Mouse (Mus musculus) CH12.LX (cell line): ENCODE results near the gene Pigm. TPM values are rescaled to one million over a fixed set of nuclear protein-coding genes. Genes with fewer than 3 reads are reported as not detected.

Experiments used
- DNase-seq: peaks from one replicate; pipeline ENCODE4 v3.0.0-alpha.2; 2013; ENCODE audit errors: extremely low read depth
- H3K27ac ChIP-seq: 2 replicates; pipeline ENCODE4 v1.5.1; 2012; ENCODE audit warnings: low read depth, mild to moderate bottlenecking, control low read depth, moderate library complexity; ENCODE audit not compliant: insufficient read depth
- H3K27me3 ChIP-seq: replicated peaks from 2 replicates; pipeline ENCODE3; 2012; ENCODE audit warnings: inconsistent platforms
- H3K36me3 ChIP-seq, 2 experiments: replicated peaks in 1 of 2; 2 replicates each; pipeline versions ENCODE3 to v1.6.1; 2012; ENCODE audit warnings: inconsistent platforms in 1 of 2, low read length in 1 of 2, mild to moderate bottlenecking in 1 of 2, mixed read lengths in 1 of 2, moderate library complexity in 1 of 2; ENCODE audit not compliant: control insufficient read depth in 1 of 2, insufficient read depth in 1 of 2
- H3K4me1 ChIP-seq, 2 experiments: 2 replicates each; pipeline ENCODE4 v1.6.1; 2012; ENCODE audit warnings: inconsistent platforms in 1 of 2, moderate library complexity in 1 of 2; ENCODE audit not compliant: insufficient read depth in 2 of 2, control insufficient read depth in 1 of 2
- H3K4me2 ChIP-seq: 2 replicates; pipeline ENCODE4 v1.6.1; 2012; ENCODE audit warnings: low read depth, mild to moderate bottlenecking, control low read depth; ENCODE audit not compliant: poor library complexity, insufficient read depth, severe bottlenecking
- H3K4me3 ChIP-seq, 3 experiments: fragments of 150-350 bp in 1 of 3; sonication (generic) in 1 of 3; replicated peaks in 1 of 3; 2 replicates each; pipeline versions ENCODE3 to v1.5.1; 2011 to 2012; ENCODE audit warnings: low read depth in 2 of 3, low read length in 2 of 3, mild to moderate bottlenecking in 2 of 3, moderate library complexity in 2 of 3, control low read depth in 1 of 3, improper control_type of control experiment in 1 of 3, inconsistent platforms in 1 of 3, mixed read lengths in 1 of 3; ENCODE audit not compliant: poor library complexity in 1 of 3
- H3K79me2 ChIP-seq: replicated peaks from 2 replicates; pipeline ENCODE4 v1.6.1; 2012; ENCODE audit warnings: mild to moderate bottlenecking, moderate library complexity; ENCODE audit not compliant: control insufficient read depth, poor library complexity, insufficient read depth, severe bottlenecking; ENCODE audit errors: extremely low read depth
- H3K9ac ChIP-seq: 2 replicates; pipeline ENCODE4 v1.6.1; 2012; ENCODE audit warnings: low read depth, mild to moderate bottlenecking, control low read depth, moderate library complexity; ENCODE audit not compliant: insufficient read depth
- H3K9me3 ChIP-seq: replicated peaks from 2 replicates; pipeline ENCODE3; 2012; ENCODE audit warnings: low read length, inconsistent platforms, mixed read lengths
- BHLHE40 ChIP-seq: IDR thresholded peaks from 2 replicates; pipeline ENCODE4 v1.6.1; 2011; ENCODE audit warnings: mild to moderate bottlenecking, low read depth, low read length, improper control_type of control experiment
- CHD1 ChIP-seq: IDR thresholded peaks from 2 replicates; pipeline ENCODE4 v1.6.1; 2012; ENCODE audit warnings: low read depth, low read length, improper control_type of control experiment, inconsistent platforms
- E2F4 ChIP-seq: IDR thresholded peaks from 2 replicates; pipeline ENCODE4 v1.6.1; 2011; ENCODE audit warnings: low read depth, low read length, improper control_type of control experiment; ENCODE audit not compliant: insufficient replicate concordance
- ELF1 ChIP-seq: IDR thresholded peaks from 2 replicates; pipeline ENCODE4 v1.6.1; 2014; ENCODE audit warnings: low read depth, mild to moderate bottlenecking, inconsistent platforms, low read length, improper control_type of control experiment
- GABPA ChIP-seq: IDR thresholded peaks from 2 replicates; pipeline ENCODE4 v1.6.1; 2012; ENCODE audit warnings: low read depth, low read length, improper control_type of control experiment, inconsistent platforms; ENCODE audit not compliant: insufficient replicate concordance
- HCFC1 ChIP-seq: IDR thresholded peaks from 2 replicates; pipeline ENCODE4 v1.6.1; 2012; ENCODE audit warnings: low read depth, mild to moderate bottlenecking, inconsistent platforms, low read length, improper control_type of control experiment
- JUND ChIP-seq: conservative IDR thresholded peaks from 2 replicates; pipeline ENCODE4 v1.6.1; 2011; ENCODE audit warnings: low read depth, low read length, improper control_type of control experiment
- MAX ChIP-seq: IDR thresholded peaks from 2 replicates; pipeline ENCODE4 v1.6.1; 2011; ENCODE audit warnings: low read length, improper control_type of control experiment
- MAZ ChIP-seq: IDR thresholded peaks from 2 replicates; pipeline ENCODE4 v1.6.1; 2012; ENCODE audit warnings: low read depth, mild to moderate bottlenecking, inconsistent platforms, low read length, improper control_type of control experiment, moderate library complexity
- MXI1 ChIP-seq: IDR thresholded peaks from 2 replicates; pipeline ENCODE4 v1.6.1; 2011; ENCODE audit warnings: mild to moderate bottlenecking, low read depth, low read length, improper control_type of control experiment
- NELFE ChIP-seq: IDR thresholded peaks from 2 replicates; pipeline ENCODE4 v1.6.1; 2011; ENCODE audit warnings: low read depth, low read length, improper control_type of control experiment
- NRF1 ChIP-seq: IDR thresholded peaks from 2 replicates; pipeline ENCODE4 v1.6.1; 2014; ENCODE audit warnings: low read depth, mild to moderate bottlenecking, inconsistent platforms, low read length, improper control_type of control experiment, moderate library complexity
- PAX5 ChIP-seq: IDR thresholded peaks from 2 replicates; pipeline ENCODE4 v1.6.1; 2012; ENCODE audit warnings: low read length, inconsistent platforms, mixed read lengths
- POLR2AphosphoS2 ChIP-seq: IDR thresholded peaks from 2 replicates; pipeline ENCODE4 v1.6.1; 2011; ENCODE audit warnings: low read depth, low read length, improper control_type of control experiment
- RAD21 ChIP-seq: IDR thresholded peaks from 2 replicates; pipeline ENCODE4 v1.6.1; 2011; ENCODE audit warnings: low read depth, mild to moderate bottlenecking, low read length, improper control_type of control experiment, moderate library complexity
- SIN3A ChIP-seq: IDR thresholded peaks from 2 replicates; pipeline ENCODE4 v1.6.1; 2012; ENCODE audit warnings: low read length, improper control_type of control experiment, inconsistent platforms
- TBP ChIP-seq: conservative IDR thresholded peaks from 2 replicates; pipeline ENCODE4 v1.6.1; 2011; ENCODE audit warnings: low read depth, low read length, improper control_type of control experiment
- ZC3H11A ChIP-seq: IDR thresholded peaks from 2 replicates; pipeline ENCODE4 v1.6.1; 2012; ENCODE audit warnings: low read depth, mild to moderate bottlenecking, inconsistent platforms, low read length, improper control_type of control experiment
- ZKSCAN1 ChIP-seq: IDR thresholded peaks from 2 replicates; pipeline ENCODE4 v1.6.1; 2012; ENCODE audit warnings: low read depth, inconsistent platforms, low read length, improper control_type of control experiment, borderline replicate concordance
- dilution Hi-C: fragments of 300-500 bp; cut with MboI; formaldehyde crosslinking; loops from 2 replicates; pipeline ENCODE4 v1.14.3; 2020; ENCODE audit warnings: low sequenced_read_pairs; ENCODE audit not compliant: extremely low pct_unique_long_range_greater_than_20kb, extremely low pct_ligation_motif_present
- in situ Hi-C: fragments of 300-500 bp; cut with MboI; formaldehyde crosslinking; loops from 3 replicates; pipeline ENCODE4 v1.14.3; 2019; ENCODE audit warnings: low sequenced_read_pairs, low pct_ligation_motif_present, low pct_unique_long_range_greater_than_20kb, mixed read lengths
- polyA plus RNA-seq: library from polyadenylated mRNA; unstranded; fragments of >175 nt; gene quantifications from 2 replicates; pipeline ENCODE4 v1.2.1, GENCODE M21; 2012; ENCODE audit warnings: low read depth; ENCODE audit not compliant: insufficient read length
- total RNA-seq, 2 experiments: library from RNA; depleted of rRNA; stranded (reverse); fragments of 300-350 nt in 1 of 2; fragments of >200 nt in 1 of 2; gene quantifications; 2 replicates each; pipeline ENCODE4 v1.2.3; 2012 to 2014

The Pigm gene
- total and polyA plus RNA-seq, 3 experiments, result 8.6 to 13.8 (median 10.7) TPM

- Histone ChIP-seq H3K4me2 (no peak overlapping the region; the same call in 1 of the 2 replicates), H3K9me3 (peaks cover 7% of the 10 kb centered on the region), H3K36me3 (no peaks in the 10 kb centered on the region), H3K9ac (no peak overlapping the region), H3K4me3 (no peak overlapping the region), H3K27ac (no peak overlapping the region), H3K79me2 (no peaks in the 10 kb centered on the region), H3K27me3 (no peaks in the 10 kb centered on the region), H3K4me1 (peaks cover 0 to 16% of the 10 kb centered on the region in 2 experiments; a peak in 2 of 4 replicates)
- in situ Hi-C loops, result loop anchor here (25.0 kb wide), 2 partner anchors 189 to 964 kb away; partner anchors contain the start of gene Fcrl6
- TF ChIP-seq E2F4 (no peak), NRF1 (no peak), JUND (no peak), CHD1 (no peak), ELF1 (no peak)
- no peak for DNase-seq
- dilution Hi-C loops, result no loop called here
These were observed 47.0 kb downstream of the Pigm start for GRCm38 (mm10) chr1:172423393-172423792.

- dilution Hi-C loops (no loop called here), in situ Hi-C loops (no loop called here)
- no peak overlapping the region for H3K4me2 ChIP-seq
- DNase-seq, result no peak
- no peaks in the 10 kb centered on the region for H3K9me3 ChIP-seq
- H3K27ac ChIP-seq, result no peak overlapping the region
- H3K9ac ChIP-seq, result no peak overlapping the region
- H3K79me2 ChIP-seq, result no peaks in the 10 kb centered on the region
- TF ChIP-seq ZC3H11A, result no peak
- no peak for TF ChIP-seq SIN3A
- TF ChIP-seq MAZ, result no peak
- TF ChIP-seq HCFC1, result no peak
- TF ChIP-seq GABPA, result no peak
- no peak for TF ChIP-seq PAX5
- no peak for TF ChIP-seq CHD1
- TF ChIP-seq MAX, result no peak
- TF ChIP-seq TBP, result no peak
- TF ChIP-seq ZKSCAN1, result no peak
- TF ChIP-seq POLR2AphosphoS2, result no peak
- no peak for TF ChIP-seq BHLHE40
- no peak for TF ChIP-seq RAD21
- no peak for TF ChIP-seq MXI1
- TF ChIP-seq NRF1, result no peak
- TF ChIP-seq NELFE, result no peak
- TF ChIP-seq, all 38 proteins: peak for 0
- no peak overlapping the region for H3K4me3 ChIP-seq
- H3K4me1 ChIP-seq, result peaks cover 0 to 12% of the 10 kb centered on the region in 2 experiments; a peak in 2 of 4 replicates
- no peaks in the 10 kb centered on the region for H3K27me3 ChIP-seq
- H3K36me3 ChIP-seq, result no peaks in the 10 kb centered on the region
These were observed 50.1 kb downstream of the Pigm start for GRCm38 (mm10) chr1:172426419-172426818.
